Mouse (Mus musculus) heart, embryonic 13.5 days (tissue): ENCODE results near the gene Phc1. TPM values are rescaled to one million over a fixed set of nuclear protein-coding genes. Genes with fewer than 3 reads are reported as not detected.

Source experiments
- ATAC-seq: fragments of 200-750 bp; cut with Nextera tagmentation; 2 replicates; pipeline ENCODE4 v1.8.0; 2017; ENCODE audit warnings: moderate TSS enrichment; ENCODE audit not compliant: insufficient number of reproducible peaks, low FRiP score, low TSS enrichment; ENCODE audit errors: extremely low read depth
- H3K27ac ChIP-seq: fragments of 300-500 bp; sonication (generic); replicated peaks from 2 replicates; pipeline ENCODE4 v1.5.1; 2015; ENCODE audit warnings: moderate library complexity, mild to moderate bottlenecking, inconsistent platforms
- H3K27me3 ChIP-seq: fragments of 300-500 bp; sonication (generic); replicated peaks from 2 replicates; pipeline ENCODE4 v1.6.1; 2015; ENCODE audit warnings: mild to moderate bottlenecking, inconsistent platforms
- H3K36me3 ChIP-seq: fragments of 300-500 bp; sonication (generic); 2 replicates; pipeline ENCODE4 v1.6.1; 2015; ENCODE audit warnings: mild to moderate bottlenecking, inconsistent platforms
- H3K4me1 ChIP-seq: fragments of 300-500 bp; sonication (generic); 2 replicates; pipeline ENCODE4 v1.6.1; 2015; ENCODE audit warnings: inconsistent platforms
- H3K4me2 ChIP-seq: fragments of 300-500 bp; sonication (generic); 2 replicates; pipeline ENCODE4 v1.6.1; 2015; ENCODE audit warnings: inconsistent platforms, mild to moderate bottlenecking, moderate library complexity
- H3K4me3 ChIP-seq: fragments of 300-500 bp; sonication (generic); 2 replicates; pipeline ENCODE4 v1.5.1; 2015; ENCODE audit warnings: moderate library complexity, mild to moderate bottlenecking, inconsistent platforms
- H3K9ac ChIP-seq: fragments of 300-500 bp; sonication (generic); 2 replicates; pipeline ENCODE4 v1.6.1; 2015; ENCODE audit warnings: inconsistent platforms, mild to moderate bottlenecking, moderate library complexity
- H3K9me3 ChIP-seq: fragments of 300-500 bp; sonication (generic); 2 replicates; pipeline ENCODE4 v1.6.1; 2016; ENCODE audit warnings: inconsistent platforms
- WGBS: fragments of 180-500 bp; shearing (Covaris S2); methylation state at CpG from one replicate; pipeline ENCODE4 v1.1.7; 2015; ENCODE audit warnings: mixed read lengths; 5-methylcytosine and 5-hydroxymethylcytosine counted together
- polyA plus RNA-seq: library from polyadenylated mRNA; unstranded; fragments of >200 nt; fragmentation: Nextera tagmentation; extraction: Ambion mirVana; gene quantifications from 2 replicates; pipeline ENCODE4 v1.2.1, GENCODE M21; 2015

The Phc1 gene
- polyA plus RNA-seq, 1 experiment from 2014 or later = 12.1 TPM

DNA sequence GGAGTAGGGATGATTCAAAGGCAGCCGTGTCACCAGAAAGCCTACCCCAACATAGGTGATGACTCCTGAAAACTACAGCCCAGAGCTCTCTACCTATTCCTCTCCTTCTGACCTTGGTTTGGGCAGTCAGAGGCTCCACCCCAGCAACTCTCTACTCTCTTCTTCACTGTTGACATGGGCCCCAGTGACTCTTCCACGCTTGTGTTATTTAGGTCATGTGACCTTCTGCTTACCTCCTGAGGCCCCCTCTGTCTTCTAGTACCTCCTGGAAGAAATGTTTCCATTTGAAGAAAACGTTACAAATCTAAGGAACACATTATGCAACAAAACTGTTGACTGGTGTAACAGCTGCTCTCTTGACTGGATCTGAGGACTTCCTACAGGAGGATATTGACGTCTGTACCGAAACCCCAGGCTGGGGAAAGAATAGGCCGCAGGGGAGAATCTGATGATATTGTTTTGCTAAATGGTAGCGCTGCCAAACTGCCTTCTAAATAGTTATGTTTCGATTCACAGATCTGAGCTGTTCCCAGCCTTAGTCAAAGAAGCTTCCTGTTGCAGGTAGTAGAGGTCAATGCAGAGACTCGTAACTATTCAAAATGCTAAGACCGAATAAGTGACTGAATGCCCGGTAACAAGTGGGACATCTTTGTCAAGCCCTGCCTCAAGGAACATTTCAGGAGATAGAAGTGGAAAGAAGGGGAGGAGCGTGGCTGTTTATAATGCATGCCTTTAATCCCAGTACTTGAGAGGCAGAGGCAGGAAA lies 35.4 kb downstream of the Phc1 start:
- Histone ChIP-seq H3K9ac (no peak overlapping the region), H3K36me3 (no peaks in the 10 kb centered on the region), H3K4me3 (no peak overlapping the region), H3K9me3 (no peaks in the 10 kb centered on the region), H3K27me3 (no peaks in the 10 kb centered on the region), H3K27ac (no peak overlapping the region), H3K4me1 (peaks cover 14% of the 10 kb centered on the region), H3K4me2 (no peak overlapping the region)
- no peak for ATAC-seq
- 73% methylated on average over 12 of the region's 12 CpGs for WGBS

DNA sequence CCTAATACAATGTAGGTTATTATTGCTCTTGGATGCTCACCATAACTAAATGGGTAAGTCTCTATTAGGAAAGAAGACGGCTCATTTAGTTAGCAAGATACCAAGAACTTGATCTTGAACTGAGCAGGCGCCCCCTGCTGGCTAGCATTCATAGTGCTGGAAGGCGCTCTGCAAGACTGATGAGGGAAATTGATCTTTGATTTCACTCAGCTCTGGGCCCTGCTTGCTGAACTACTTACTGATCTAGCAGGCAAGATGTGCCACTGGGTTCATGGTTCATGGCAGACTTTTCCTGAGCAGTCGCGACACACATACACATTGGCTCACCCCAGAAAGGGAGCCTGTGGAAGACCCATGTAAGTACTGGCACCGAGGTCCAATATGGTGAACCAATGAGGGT lies 36.0 kb downstream of the Phc1 start:
- Histone ChIP-seq H3K36me3 (no peaks in the 10 kb centered on the region), H3K27ac (no peak overlapping the region), H3K9me3 (no peaks in the 10 kb centered on the region), H3K4me1 (peaks cover 8% of the 10 kb centered on the region; the same call in 1 of the 2 replicates), H3K9ac (no peak overlapping the region), H3K4me3 (no peak overlapping the region), H3K4me2 (peak overlapping the region; percentile 58; the same call in 1 of the 2 replicates), H3K27me3 (no peaks in the 10 kb centered on the region)
- WGBS = 24% methylated on average over 6 of the region's 6 CpGs
- no peak for ATAC-seq

DNA sequence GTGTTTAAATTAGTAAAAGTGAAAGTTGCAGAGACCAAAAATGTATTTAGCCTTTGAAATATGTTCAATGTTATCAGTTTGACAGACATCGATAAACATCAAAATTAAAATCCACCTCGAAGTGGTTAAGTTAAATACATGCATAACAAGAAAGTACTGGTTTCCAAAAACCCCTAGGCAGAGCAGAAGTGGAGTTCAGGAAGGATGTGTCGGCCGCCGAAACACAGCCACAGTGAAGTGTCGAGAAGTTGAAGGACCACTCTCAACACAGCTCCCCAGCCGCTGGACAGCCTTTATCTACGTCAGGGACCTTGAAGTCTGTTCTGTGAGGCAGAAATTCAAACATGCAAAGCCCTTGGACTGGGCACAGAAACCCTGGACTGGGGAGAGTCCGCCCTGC lies 36.8 kb downstream of the Phc1 start:
- H3K9me3 ChIP-seq = no peaks in the 10 kb centered on the region
- H3K4me3 ChIP-seq = peak overlapping the region; percentile 22
- 0 out of 2 replicates have a peak overlapping the region, but pooled peaks have one; percentile 45 for H3K9ac ChIP-seq
- no peak for ATAC-seq
- H3K27me3 ChIP-seq = no peaks in the 10 kb centered on the region
- H3K4me1 ChIP-seq = peaks cover 8% of the 10 kb centered on the region; the same call in 1 of the 2 replicates
- peak overlapping the region; percentile 58 for H3K4me2 ChIP-seq
- 34% methylated on average over 9 of the region's 9 CpGs for WGBS
- H3K27ac ChIP-seq = no peak overlapping the region
- no peaks in the 10 kb centered on the region for H3K36me3 ChIP-seq

DNA sequence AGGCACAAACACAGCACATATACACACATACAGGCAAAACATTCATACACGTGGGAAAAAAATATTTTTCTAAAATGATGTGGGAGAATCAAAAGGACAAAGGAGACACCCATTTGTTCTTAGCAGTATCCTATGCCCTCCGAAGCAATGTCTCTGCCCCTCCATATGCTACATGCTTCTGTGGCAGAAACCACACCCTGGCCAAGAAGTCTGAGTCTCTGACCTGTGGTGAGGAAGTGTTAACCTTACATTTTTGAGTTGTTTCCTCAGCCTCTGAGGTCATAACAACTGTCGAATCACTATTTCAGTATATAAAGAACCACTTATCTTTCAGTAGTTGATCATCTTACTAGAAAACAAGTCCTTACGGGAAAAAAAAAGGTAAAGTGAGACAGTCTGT lies 37.7 kb downstream of the Phc1 start:
- Histone ChIP-seq H3K27me3 (no peaks in the 10 kb centered on the region), H3K27ac (no peak overlapping the region), H3K4me2 (no peak overlapping the region), H3K9me3 (no peaks in the 10 kb centered on the region), H3K4me3 (no peak overlapping the region), H3K4me1 (peaks cover 8% of the 10 kb centered on the region; the same call in 1 of the 2 replicates), H3K9ac (no peak overlapping the region), H3K36me3 (no peaks in the 10 kb centered on the region)
- ATAC-seq = no peak
- 73% methylated on average over 4 of the region's 4 CpGs for WGBS

DNA sequence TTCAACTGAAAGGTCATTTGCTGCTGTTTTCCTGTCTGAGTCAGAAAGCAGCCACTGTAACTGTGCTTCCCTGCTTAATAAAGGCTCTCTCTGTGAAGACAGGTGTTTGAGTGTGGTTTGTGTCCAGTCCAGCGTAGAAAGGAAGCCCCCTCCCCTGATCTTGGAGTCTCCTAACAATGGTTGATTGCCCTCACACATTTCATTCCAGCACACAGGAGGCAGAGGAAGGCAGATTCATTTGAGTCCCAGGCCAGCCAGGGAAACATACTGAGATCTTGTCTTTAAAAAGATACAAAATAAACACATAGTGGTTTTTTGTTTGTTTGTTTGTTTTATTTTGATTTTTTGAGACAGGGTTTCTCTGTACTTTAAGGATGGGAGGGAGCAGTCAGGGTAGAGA lies 38.2 kb downstream of the Phc1 start:
- no peaks in the 10 kb centered on the region for H3K9me3 ChIP-seq
- peaks cover 8% of the 10 kb centered on the region; the same call in 1 of the 2 replicates for H3K4me1 ChIP-seq
- ATAC-seq = no peak
- no peak overlapping the region for H3K4me3 ChIP-seq
- WGBS = 78% methylated on average over 1 of the region's 1 CpGs
- no peak overlapping the region for H3K4me2 ChIP-seq
- H3K27ac ChIP-seq = no peak overlapping the region
- no peaks in the 10 kb centered on the region for H3K27me3 ChIP-seq
- no peak overlapping the region for H3K9ac ChIP-seq
- H3K36me3 ChIP-seq = no peaks in the 10 kb centered on the region

DNA sequence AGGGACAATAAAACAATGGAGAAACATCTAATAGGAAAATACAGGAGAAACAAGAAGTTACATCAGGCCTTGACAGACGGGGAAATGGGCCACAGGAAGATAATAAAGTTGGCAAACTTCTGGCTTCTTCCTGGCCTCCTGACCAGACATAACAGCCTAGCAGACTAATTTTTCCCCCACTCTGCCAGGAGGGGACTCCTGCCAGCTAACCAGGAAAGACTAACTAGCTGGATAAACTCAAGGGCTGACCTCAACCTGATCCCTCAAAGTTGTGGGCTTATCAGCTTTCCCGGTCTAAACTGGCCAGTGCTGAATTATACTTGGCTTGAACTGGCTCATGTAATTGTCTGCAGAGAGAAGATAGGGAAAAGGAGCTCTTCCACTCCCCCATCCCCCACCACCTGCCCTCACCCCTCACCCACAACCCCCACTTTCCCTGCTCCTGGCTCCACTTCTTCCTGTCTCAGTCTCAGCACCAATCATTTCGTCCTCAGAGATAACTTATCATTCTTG lies 40.7 kb downstream of the Phc1 start:
- Histone ChIP-seq H3K4me2 (no peak overlapping the region), H3K9me3 (no peaks in the 10 kb centered on the region), H3K27me3 (0 out of 2 replicates have a peak, but pooled peaks cover 3% of the 10 kb centered on the region), H3K4me3 (no peak overlapping the region), H3K9ac (no peak overlapping the region), H3K27ac (no peak overlapping the region), H3K4me1 (peaks cover 12% of the 10 kb centered on the region; the same call in 1 of the 2 replicates), H3K36me3 (no peaks in the 10 kb centered on the region)
- 32% methylated on average over 3 of the region's 3 CpGs for WGBS
- no peak for ATAC-seq

DNA sequence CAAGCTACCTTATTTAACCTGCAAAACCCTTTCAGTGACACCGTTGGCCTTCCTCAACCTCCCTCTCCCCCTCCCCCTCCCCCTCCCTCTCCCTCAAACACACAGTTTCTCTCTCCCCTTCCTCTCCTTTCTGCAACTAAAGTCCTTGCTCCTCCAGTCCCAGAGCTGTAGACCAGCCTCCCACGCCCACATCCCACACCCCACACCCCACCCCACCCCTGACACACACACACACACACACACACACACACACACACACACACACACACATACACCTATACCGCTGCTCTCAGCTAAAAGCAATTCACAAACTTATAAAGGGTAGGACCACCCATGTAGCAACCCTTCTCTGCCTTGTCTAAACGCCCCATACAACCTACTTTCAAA lies 42.1 kb downstream of the Phc1 start:
- H3K27me3 ChIP-seq = 0 out of 2 replicates have a peak, but pooled peaks cover 3% of the 10 kb centered on the region
- no peak overlapping the region; the same call in 1 of the 2 replicates for H3K4me3 ChIP-seq
- no peak for ATAC-seq
- peaks cover 4% of the 10 kb centered on the region; the same call in 1 of the 2 replicates for H3K4me1 ChIP-seq
- H3K4me2 ChIP-seq = peak overlapping the region; percentile 80; the same call in 1 of the 2 replicates
- 47% methylated on average over 4 of the region's 4 CpGs for WGBS
- H3K9ac ChIP-seq = no peak overlapping the region
- no peaks in the 10 kb centered on the region for H3K9me3 ChIP-seq
- H3K27ac ChIP-seq = no peak overlapping the region
- no peaks in the 10 kb centered on the region for H3K36me3 ChIP-seq

DNA sequence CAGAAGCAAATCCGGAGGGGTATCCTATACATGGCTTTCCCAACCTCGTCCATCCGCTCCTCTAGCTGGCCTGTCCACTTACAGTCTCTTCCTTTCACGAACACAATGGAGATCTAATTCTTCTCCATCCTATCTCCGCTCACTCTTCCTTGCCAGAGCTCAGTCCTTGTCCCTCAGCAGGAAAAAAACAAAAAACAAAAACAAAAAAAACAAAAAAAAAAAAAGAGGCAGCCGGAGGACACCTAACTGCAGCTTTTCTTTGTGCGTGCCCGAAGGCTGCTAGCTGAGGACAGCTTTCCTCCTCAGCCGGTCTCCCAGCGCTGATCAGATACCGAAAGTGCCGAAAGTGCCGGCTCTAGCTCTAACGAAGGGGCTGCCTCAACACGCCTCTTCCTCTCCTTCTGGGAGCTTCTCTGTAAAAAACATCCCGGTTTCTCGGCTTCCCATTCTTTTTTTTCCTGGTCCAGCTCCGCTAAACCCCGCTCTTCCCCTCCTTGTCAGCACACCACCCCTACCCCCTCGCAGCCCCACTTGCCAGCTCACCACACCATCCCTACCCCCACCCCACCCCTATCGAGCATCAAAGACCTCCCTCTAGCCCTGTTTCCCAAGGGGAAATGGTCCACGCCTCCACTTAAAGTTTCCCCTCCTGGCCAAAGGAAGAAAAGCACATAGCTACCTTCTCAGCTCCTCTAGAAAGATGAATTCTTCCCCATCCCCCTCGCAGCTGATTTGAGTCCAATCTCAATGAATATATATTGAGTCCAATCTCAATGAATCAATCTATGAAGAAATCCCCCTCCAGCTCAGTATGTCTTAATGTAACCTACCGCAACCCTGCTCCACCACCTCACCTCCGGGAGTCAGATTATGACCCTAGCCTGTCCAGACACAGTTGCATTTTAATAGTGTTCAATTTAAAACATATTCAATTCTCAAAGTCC lies 42.8 kb downstream of the Phc1 start:
- H3K4me3 ChIP-seq = peak overlapping the region; percentile 62
- H3K9ac ChIP-seq = peak overlapping the region; percentile 79
- no peaks in the 10 kb centered on the region for H3K36me3 ChIP-seq
- peak overlapping the region; percentile 80 for H3K4me2 ChIP-seq
- ATAC-seq = no peak
- H3K9me3 ChIP-seq = no peaks in the 10 kb centered on the region
- 7% methylated on average over 25 of the region's 25 CpGs for WGBS
- peaks cover 4% of the 10 kb centered on the region; the same call in 1 of the 2 replicates for H3K4me1 ChIP-seq
- 0 out of 2 replicates have a peak, but pooled peaks cover 3% of the 10 kb centered on the region for H3K27me3 ChIP-seq
- H3K27ac ChIP-seq = peak overlapping the region; percentile 46; the same call in 1 of the 2 replicates

DNA sequence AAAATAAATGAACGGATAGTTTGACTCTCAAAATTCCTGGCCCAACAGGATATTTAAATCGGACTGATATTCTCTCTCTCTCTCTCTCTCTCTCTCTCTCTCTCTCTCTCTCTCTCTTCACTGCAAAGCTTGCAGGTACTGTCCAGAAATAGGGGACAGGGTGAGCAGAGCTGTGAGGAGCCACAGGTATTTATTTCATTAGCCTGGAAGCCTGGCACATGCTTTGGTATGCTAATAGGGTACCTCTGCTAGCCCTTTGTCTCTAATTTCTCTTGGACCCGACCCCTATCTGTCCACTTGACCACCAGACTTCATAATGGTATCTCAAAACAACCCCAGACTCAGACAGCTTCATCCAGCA lies 43.5 kb downstream of the Phc1 start:
- Histone ChIP-seq H3K4me3 (peak overlapping the region; percentile 62), H3K27ac (no peak overlapping the region), H3K9ac (peak overlapping the region; percentile 79), H3K4me2 (peak overlapping the region; percentile 80), H3K9me3 (no peaks in the 10 kb centered on the region), H3K36me3 (no peaks in the 10 kb centered on the region), H3K4me1 (peaks cover 4% of the 10 kb centered on the region; the same call in 1 of the 2 replicates), H3K27me3 (0 out of 2 replicates have a peak, but pooled peaks cover 3% of the 10 kb centered on the region)
- no peak for ATAC-seq
- 20% methylated on average over 3 of the region's 3 CpGs for WGBS

DNA sequence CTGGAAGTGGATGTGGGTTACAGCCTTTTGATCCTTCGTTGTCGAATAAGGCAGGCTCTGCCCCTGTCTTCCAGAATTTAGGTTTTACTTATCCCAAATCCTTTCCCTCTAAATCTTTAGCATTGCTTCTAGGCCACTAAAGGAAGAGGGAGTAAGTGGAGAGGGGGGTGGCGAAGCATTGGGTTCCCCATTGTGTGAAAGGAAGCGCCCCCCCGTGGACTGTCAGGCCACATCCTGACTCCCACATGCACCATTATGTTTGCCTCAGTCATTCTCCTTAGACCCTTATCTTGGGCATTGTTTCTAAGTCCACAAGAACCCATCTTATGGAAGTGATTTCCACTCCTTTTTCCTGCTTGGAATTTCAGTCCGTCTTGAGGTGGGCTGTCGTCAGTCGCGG lies 45.1 kb downstream of the Phc1 start:
- no peak overlapping the region for H3K4me2 ChIP-seq
- H3K9me3 ChIP-seq = no peaks in the 10 kb centered on the region
- H3K27me3 ChIP-seq = 0 out of 2 replicates have a peak, but pooled peaks cover 3% of the 10 kb centered on the region
- H3K27ac ChIP-seq = no peak overlapping the region
- H3K4me3 ChIP-seq = no peak overlapping the region
- no peak overlapping the region for H3K9ac ChIP-seq
- peaks cover 4% of the 10 kb centered on the region; the same call in 1 of the 2 replicates for H3K4me1 ChIP-seq
- ATAC-seq = no peak
- 35% methylated on average over 9 of the region's 9 CpGs for WGBS
- H3K36me3 ChIP-seq = no peaks in the 10 kb centered on the region

DNA sequence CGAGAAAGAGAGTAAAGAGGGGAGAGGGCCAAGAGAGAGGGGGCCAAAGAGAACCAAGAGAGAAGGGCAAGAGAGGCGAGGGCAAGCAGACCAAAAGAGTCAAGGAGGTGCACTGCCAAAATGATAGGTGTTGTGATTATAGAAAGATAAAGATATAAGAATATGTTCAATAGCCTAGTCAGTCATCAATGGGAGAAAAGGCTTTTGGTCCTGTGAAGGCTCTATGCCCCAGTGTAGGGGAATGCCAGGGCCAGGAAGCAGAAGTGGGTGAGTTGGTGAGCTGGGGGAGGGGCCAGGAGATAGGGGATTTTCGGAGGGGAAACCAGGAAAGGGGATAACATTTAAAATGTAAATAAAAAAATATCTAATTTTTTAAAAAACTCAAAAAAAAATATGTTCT lies 46.1 kb downstream of the Phc1 start:
- H3K4me1 ChIP-seq = peaks cover 4% of the 10 kb centered on the region; the same call in 1 of the 2 replicates
- no peak overlapping the region for H3K4me3 ChIP-seq
- H3K36me3 ChIP-seq = no peaks in the 10 kb centered on the region
- no peak overlapping the region for H3K27ac ChIP-seq
- WGBS = 57% methylated on average over 3 of the region's 3 CpGs
- H3K4me2 ChIP-seq = no peak overlapping the region
- 0 out of 2 replicates have a peak, but pooled peaks cover 3% of the 10 kb centered on the region for H3K27me3 ChIP-seq
- H3K9ac ChIP-seq = no peak overlapping the region
- no peaks in the 10 kb centered on the region for H3K9me3 ChIP-seq
- ATAC-seq = no peak
